Mouse (Mus musculus): ENCODE results near the gene Zfpm1. TPM values are rescaled to one million over a fixed set of nuclear protein-coding genes. Genes with fewer than 3 reads are reported as not detected.

Gene Zfpm1
- polyA plus RNA-seq, 1 experiment from 2014 or later: 2.8 TPM

- ATAC-seq (ENCODE audit: insufficient number of reproducible peaks, insufficient read depth, low FRiP score, low TSS enrichment): 0 out of 2 replicates have a peak, but pooled peaks have one; percentile 26
- Histone ChIP-seq H3K9me3 (no peaks in the 10 kb centered on the region), H3K4me1 (peaks cover 23% of the 10 kb centered on the region), H3K36me3 (no peaks in the 10 kb centered on the region), H3K27me3 (peaks cover 46% of the 10 kb centered on the region), H3K27ac (no peak overlapping the region), H3K9ac (no peak overlapping the region), H3K4me2 (replicated peaks) (peak overlapping the region; percentile 49), H3K4me3 (no peak overlapping the region)
- 7% methylated on average over 9 of the region's 9 CpGs for WGBS
Observed at GRCm38 (mm10) chr8:122342806-122343209, 60.9 kb downstream of the Zfpm1 start.

- Histone ChIP-seq H3K4me1 (peaks cover 23% of the 10 kb centered on the region), H3K9me3 (no peaks in the 10 kb centered on the region), H3K9ac (peak overlapping the region; percentile 21; the same call in 1 of the 2 replicates), H3K27ac (no peak overlapping the region), H3K27me3 (peaks cover 40% of the 10 kb centered on the region), H3K4me3 (peak overlapping the region; percentile 22; the same call in 1 of the 2 replicates), H3K4me2 (replicated peaks) (peak overlapping the region; percentile 49), H3K36me3 (no peaks in the 10 kb centered on the region)
- no peak for ATAC-seq (ENCODE audit: insufficient number of reproducible peaks, insufficient read depth, low FRiP score, low TSS enrichment)
- WGBS: 6% methylated on average over 11 of the region's 11 CpGs
Observed at GRCm38 (mm10) chr8:122343341-122343740, 61.4 kb downstream of the Zfpm1 start.

GRCm38 (mm10) chr8:122343758-122344157, 61.8 kb downstream of the Zfpm1 start:
- H3K27me3 ChIP-seq: peaks cover 36% of the 10 kb centered on the region

GRCm38 (mm10) chr8:122344219-122344618, 62.3 kb downstream of the Zfpm1 start:
- H3K9ac ChIP-seq: peak overlapping the region; percentile 21; the same call in 1 of the 2 replicates
- H3K4me1 ChIP-seq: peaks cover 23% of the 10 kb centered on the region
- no peak for ATAC-seq (ENCODE audit: insufficient number of reproducible peaks, insufficient read depth, low FRiP score, low TSS enrichment)
- WGBS: 3% methylated on average over 2 of the region's 5 CpGs
- no peaks in the 10 kb centered on the region for H3K9me3 ChIP-seq
- H3K4me2 ChIP-seq (replicated peaks): peak overlapping the region; percentile 49
- no peak overlapping the region for H3K27ac ChIP-seq
- peaks cover 36% of the 10 kb centered on the region for H3K27me3 ChIP-seq
- peak overlapping the region; percentile 22 for H3K4me3 ChIP-seq
- no peaks in the 10 kb centered on the region for H3K36me3 ChIP-seq

More at GRCm38 (mm10) chr8:122343758-122344157, 61.8 kb downstream of the Zfpm1 start:
- Histone ChIP-seq H3K27ac (no peak overlapping the region), H3K4me1 (peaks cover 23% of the 10 kb centered on the region), H3K36me3 (no peaks in the 10 kb centered on the region), H3K4me3 (peak overlapping the region; percentile 22), H3K9me3 (no peaks in the 10 kb centered on the region), H3K9ac (peak overlapping the region; percentile 21), H3K4me2 (replicated peaks) (peak overlapping the region; percentile 49)
- WGBS: 0% methylated on average over 14 of the region's 14 CpGs
- ATAC-seq (ENCODE audit: insufficient number of reproducible peaks, insufficient read depth, low FRiP score, low TSS enrichment): no peak

GRCm38 (mm10) chr8:122345181-122346095, 63.5 kb downstream of the Zfpm1 start:
- Histone ChIP-seq H3K9ac (no peak overlapping the region), H3K4me3 (no peak overlapping the region), H3K27me3 (peaks cover 37% of the 10 kb centered on the region), H3K9me3 (no peaks in the 10 kb centered on the region), H3K27ac (no peak overlapping the region), H3K4me2 (replicated peaks) (no peak overlapping the region), H3K36me3 (no peaks in the 10 kb centered on the region), H3K4me1 (peaks cover 25% of the 10 kb centered on the region)
- ATAC-seq (ENCODE audit: insufficient number of reproducible peaks, insufficient read depth, low FRiP score, low TSS enrichment): no peak
- WGBS: 45% methylated on average over 12 of the region's 12 CpGs

DNA sequence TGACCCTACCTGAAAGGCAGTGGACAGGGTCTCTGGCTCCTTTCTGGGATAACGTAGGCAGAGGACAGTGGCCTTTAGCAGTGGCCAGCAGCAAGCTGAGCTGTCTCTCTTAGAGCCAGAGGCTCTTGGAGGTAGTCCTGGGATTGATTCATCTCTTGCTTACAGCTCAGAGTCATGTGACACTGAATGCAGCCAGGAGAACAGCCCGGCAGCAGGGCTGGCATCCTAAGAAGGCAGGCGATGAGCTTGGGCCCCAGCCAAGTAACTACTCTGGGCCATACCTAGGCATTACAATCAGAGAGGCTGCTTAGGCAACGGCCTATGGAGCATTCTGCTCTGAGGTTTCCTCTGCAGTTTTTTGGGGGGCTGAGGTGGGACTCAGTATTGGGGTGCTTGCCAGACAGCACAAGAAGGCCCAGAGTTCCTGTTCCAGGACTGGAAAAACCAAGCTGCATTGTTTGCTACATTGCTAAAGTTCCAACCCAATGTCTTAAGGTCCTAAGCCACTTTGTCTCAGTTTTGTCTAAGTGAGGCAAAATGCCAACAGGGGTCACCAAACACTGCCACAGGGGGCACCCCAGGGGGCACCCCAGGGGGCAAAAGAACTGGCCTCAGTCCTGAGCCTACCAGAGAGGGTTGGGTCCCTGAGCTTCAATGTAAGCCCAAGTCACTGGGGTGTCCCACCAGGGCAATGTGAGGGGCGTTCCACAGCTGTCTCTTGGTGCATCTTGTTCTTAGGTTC, 66.0 kb downstream of the Zfpm1 start:
- Histone ChIP-seq H3K4me3 (no peak overlapping the region), H3K27me3 (peaks cover 25% of the 10 kb centered on the region), H3K27ac (no peak overlapping the region), H3K4me2 (replicated peaks) (no peak overlapping the region), H3K9me3 (no peaks in the 10 kb centered on the region), H3K36me3 (no peaks in the 10 kb centered on the region), H3K9ac (no peak overlapping the region), H3K4me1 (peaks cover 22% of the 10 kb centered on the region)
- WGBS: 68% methylated on average over 5 of the region's 5 CpGs
- ATAC-seq (ENCODE audit: insufficient number of reproducible peaks, insufficient read depth, low FRiP score, low TSS enrichment): no peak

DNA sequence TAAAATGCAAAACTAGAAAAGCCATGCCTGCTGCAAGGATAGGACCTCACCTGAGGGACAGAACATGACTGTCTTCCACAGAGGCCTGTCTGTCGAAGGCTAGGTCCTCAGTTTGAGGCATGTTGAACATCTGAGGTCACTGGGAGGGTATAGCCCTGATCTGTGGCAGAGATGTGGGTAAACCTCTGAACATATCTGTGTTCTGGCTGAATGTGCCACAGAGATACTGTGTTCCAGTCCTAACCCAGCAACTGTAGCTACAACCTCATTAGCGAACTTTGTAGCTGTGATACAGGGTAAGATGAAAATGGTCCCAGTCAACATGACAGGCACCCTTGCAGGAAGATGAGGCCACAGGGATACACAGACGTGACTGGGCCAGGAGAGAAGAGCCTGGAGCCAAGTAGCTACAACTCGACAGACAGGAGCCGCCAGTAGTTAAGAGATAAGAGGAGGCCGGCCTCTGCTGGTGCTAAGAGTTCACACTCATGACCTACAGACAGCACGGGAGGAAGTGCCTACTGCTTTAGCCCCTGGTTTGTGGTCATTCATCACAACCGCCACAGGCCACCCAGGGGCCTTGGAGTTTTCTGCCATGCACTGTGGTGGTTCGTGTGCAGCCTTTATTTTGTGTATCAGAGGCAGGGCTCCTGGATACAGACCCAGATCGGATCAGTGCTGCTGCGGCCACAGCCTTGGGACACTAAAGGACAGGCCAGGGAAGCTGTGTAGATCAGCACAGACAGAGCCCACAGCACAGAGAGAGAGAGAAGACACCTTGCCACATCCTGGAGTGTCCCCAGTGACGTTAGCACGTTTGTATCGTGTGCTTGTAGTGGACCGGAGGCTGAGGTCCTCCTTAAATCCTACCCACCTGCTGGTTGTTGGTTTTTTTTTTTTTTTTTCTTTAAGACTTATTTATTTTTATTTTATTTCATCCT, 67.7 kb downstream of the Zfpm1 start:
- Histone ChIP-seq H3K27me3 (peaks cover 11% of the 10 kb centered on the region), H3K27ac (no peak overlapping the region), H3K9me3 (no peaks in the 10 kb centered on the region), H3K4me2 (replicated peaks) (no peak overlapping the region), H3K9ac (no peak overlapping the region), H3K36me3 (no peaks in the 10 kb centered on the region), H3K4me3 (no peak overlapping the region), H3K4me1 (peaks cover 5% of the 10 kb centered on the region)
- ATAC-seq (ENCODE audit: insufficient number of reproducible peaks, insufficient read depth, low FRiP score, low TSS enrichment): no peak
- WGBS: 38% methylated on average over 15 of the region's 15 CpGs

DNA sequence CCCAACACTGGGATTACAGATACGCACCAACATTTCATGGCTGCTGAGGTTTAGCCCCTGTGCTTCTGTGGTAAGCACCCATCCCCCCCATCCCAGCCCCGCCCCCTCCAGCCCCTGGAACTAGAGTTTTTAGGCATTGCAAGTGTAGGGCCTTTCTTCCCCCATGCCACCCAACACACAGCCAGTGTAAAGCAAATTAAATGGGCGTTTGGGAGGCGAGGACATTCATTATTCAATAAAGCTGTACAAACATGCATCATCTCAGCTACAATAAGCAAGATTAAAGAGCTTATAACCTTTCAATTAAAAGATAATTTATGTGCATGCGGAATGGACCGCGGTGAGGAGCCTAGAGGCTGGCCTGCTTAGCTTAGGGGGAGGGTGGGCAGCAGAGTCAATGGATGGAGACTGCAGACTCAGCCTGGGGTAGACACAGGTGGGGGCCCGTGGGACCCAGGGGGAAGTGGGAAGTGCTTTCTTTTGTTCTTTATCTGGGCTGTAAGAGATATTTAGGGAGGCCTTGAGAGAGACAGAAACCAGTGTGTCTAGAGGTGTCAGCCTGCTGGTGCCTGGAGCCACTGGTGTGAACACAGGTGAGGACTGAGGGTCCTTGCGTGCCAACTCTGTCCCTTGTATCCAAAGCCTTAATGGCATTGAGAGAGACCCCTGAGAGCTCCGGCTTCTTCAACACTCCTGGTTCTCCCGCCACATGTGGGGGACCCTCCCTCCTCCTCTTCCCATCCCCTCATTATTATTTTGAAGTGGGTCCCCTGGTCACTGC, 68.6 kb downstream of the Zfpm1 start:
- Histone ChIP-seq H3K27ac (no peak overlapping the region), H3K36me3 (no peaks in the 10 kb centered on the region), H3K4me3 (no peak overlapping the region), H3K9me3 (no peaks in the 10 kb centered on the region), H3K9ac (no peak overlapping the region), H3K4me2 (replicated peaks) (no peak overlapping the region), H3K4me1 (peaks cover 5% of the 10 kb centered on the region; the same call in 1 of the 2 replicates), H3K27me3 (0 out of 2 replicates have a peak, but pooled peaks cover 2% of the 10 kb centered on the region)
- no peak for ATAC-seq (ENCODE audit: insufficient number of reproducible peaks, insufficient read depth, low FRiP score, low TSS enrichment)
- WGBS: 31% methylated on average over 11 of the region's 11 CpGs

- H3K9me3 ChIP-seq: no peaks in the 10 kb centered on the region
- no peaks in the 10 kb centered on the region for H3K36me3 ChIP-seq
- peaks cover 5% of the 10 kb centered on the region; the same call in 1 of the 2 replicates for H3K4me1 ChIP-seq
- H3K4me3 ChIP-seq: no peak overlapping the region
- 0 out of 2 replicates have a peak, but pooled peaks cover 9% of the 10 kb centered on the region for H3K27me3 ChIP-seq
- H3K4me2 ChIP-seq (replicated peaks): no peak overlapping the region
- 88% methylated on average over 8 of the region's 8 CpGs for WGBS
- no peak for ATAC-seq (ENCODE audit: insufficient number of reproducible peaks, insufficient read depth, low FRiP score, low TSS enrichment)
- no peak overlapping the region for H3K27ac ChIP-seq
- H3K9ac ChIP-seq: no peak overlapping the region
Observed at GRCm38 (mm10) chr8:122354157-122354556, 72.2 kb downstream of the Zfpm1 start.
